Mouse (Mus musculus): ENCODE measurements around the gene Uqcrq.

- TF ChIP-seq CTCF (IDR thresholded peaks at IDR 0.05; ENCODE audit: control insufficient read depth, insufficient read depth, low read length) (no peak), POLR2A (IDR thresholded peaks at IDR 0.05; ENCODE audit: borderline replicate concordance, control insufficient read depth, low read depth, low read length) (no peak)
Observed at GRCm38 (mm10) chr11:53423036-53423435, 7.6 kb downstream of the Uqcrq start, which contains the start of gene Leap2.
